Mouse (Mus musculus) stomach, postnatal 0 days (tissue): ENCODE results near the gene Sarnp. TPM values are rescaled to one million over a fixed set of nuclear protein-coding genes. Genes with fewer than 3 reads are reported as not detected.

Experiments used
- ATAC-seq: fragments of 200-750 bp; cut with Nextera tagmentation; 2 replicates; pipeline ENCODE4 v1.8.0; 2017; ENCODE audit not compliant: low FRiP score, low TSS enrichment
- DNase-seq: peaks from one replicate; pipeline ENCODE4 v3.0.0-alpha.2; 2016; ENCODE audit warnings: low spot score
- H3K27ac ChIP-seq: fragments of 300-500 bp; sonication (generic); replicated peaks from 2 replicates; pipeline ENCODE4 v1.5.1; 2014; ENCODE audit warnings: mild to moderate bottlenecking, control low read depth
- H3K27me3 ChIP-seq: fragments of 300-500 bp; sonication (generic); 2 replicates; pipeline ENCODE4 v1.6.1; 2014; ENCODE audit warnings: low read length; ENCODE audit not compliant: control insufficient read depth, insufficient read depth
- H3K36me3 ChIP-seq: fragments of 300-500 bp; sonication (generic); 2 replicates; pipeline ENCODE4 v1.6.1; 2014; ENCODE audit warnings: low read length, mixed read lengths; ENCODE audit not compliant: control insufficient read depth, insufficient read depth
- H3K4me1 ChIP-seq: fragments of 300-500 bp; sonication (generic); replicated peaks from 2 replicates; pipeline ENCODE4 v1.6.1; 2014; ENCODE audit warnings: antibody characterized with exemption; ENCODE audit not compliant: control insufficient read depth, insufficient read depth
- H3K4me2 ChIP-seq: fragments of 300-500 bp; sonication (generic); replicated peaks from 2 replicates; pipeline ENCODE4 v1.6.1; 2014; ENCODE audit warnings: low read depth, mild to moderate bottlenecking, control low read depth, moderate library complexity
- H3K4me3 ChIP-seq: fragments of 300-500 bp; sonication (generic); 2 replicates; pipeline ENCODE4 v1.5.1; 2014; ENCODE audit warnings: low read depth, low read length, control low read depth
- H3K9ac ChIP-seq: fragments of 300-500 bp; sonication (generic); 2 replicates; pipeline ENCODE4 v1.6.1; 2014; ENCODE audit warnings: mild to moderate bottlenecking, low read length, control low read depth, mixed read lengths
- H3K9me3 ChIP-seq: fragments of 300-500 bp; sonication (generic); 2 replicates; pipeline ENCODE4 v1.6.1; 2016; ENCODE audit warnings: low read length; ENCODE audit not compliant: control insufficient read depth
- CTCF ChIP-seq: IDR thresholded peaks from 2 replicates; pipeline ENCODE4 v1.5.1; 2016; ENCODE audit warnings: antibody characterized with exemption, low read depth, mild to moderate bottlenecking, moderate library complexity
- EP300 ChIP-seq: optimal IDR thresholded peaks from 2 replicates; pipeline ENCODE3; 2016; ENCODE audit warnings: antibody characterized with exemption
- WGBS: fragments of 180-500 bp; shearing (Covaris S2); extraction: QIAGEN DNeasy Blood & Tissue Kit; methylation state at CpG from one replicate; pipeline ENCODE4 v1.1.7; 2014; 5-methylcytosine and 5-hydroxymethylcytosine counted together
- polyA plus RNA-seq: library from polyadenylated mRNA; unstranded; fragments of >200 nt; fragmentation: Nextera tagmentation; extraction: Ambion mirVana; gene quantifications from 2 replicates; pipeline ENCODE4 v1.2.1, GENCODE M21; 2015

Gene Sarnp
- polyA plus RNA-seq, 1 experiment from 2014 or later, result 104 TPM

DNA sequence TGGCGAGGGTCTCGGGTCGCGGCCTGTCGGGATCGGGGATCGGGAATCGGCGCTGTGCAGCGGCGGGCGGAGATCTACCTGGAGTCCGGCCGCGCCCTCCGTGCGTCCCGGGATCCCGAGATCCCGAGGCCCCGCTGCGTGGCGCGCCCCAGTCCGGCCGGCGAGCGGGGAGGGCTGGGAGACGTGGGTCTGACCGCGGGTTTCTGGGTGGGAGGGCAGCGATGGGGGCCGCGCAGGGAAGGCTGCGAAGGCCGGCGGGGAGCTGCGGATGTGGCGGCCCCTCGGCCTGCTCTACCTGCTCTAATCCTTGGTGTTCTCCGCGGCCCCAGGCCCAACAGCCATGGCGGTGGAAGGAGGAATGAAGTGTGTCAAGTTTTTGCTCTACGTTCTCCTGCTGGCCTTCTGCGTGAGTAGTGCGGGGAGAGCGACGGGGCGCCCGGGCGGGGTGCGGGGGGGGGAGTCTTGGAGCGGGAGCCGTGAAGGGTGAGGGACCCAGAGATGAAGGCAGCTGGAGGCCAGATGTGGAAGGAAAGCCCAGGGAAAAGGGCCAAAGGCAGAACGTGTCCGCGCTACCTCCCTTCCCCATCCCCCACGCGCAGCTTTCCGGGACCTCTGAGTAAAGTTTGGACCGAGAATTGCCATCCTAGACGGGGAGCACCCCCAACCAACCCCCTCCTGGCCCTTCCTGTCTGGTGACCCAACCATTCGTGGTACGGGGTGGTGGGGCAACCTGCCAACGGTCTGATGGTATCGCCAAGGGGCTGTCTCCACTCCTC is 93.1 kb downstream of the Sarnp start:
- WGBS, result 2% methylated on average over 53 of the region's 66 CpGs
- peak overlapping the region; percentile 97 for H3K9ac ChIP-seq
- no peaks in the 10 kb centered on the region for H3K4me1 ChIP-seq
- DNase-seq, result peak; percentile 65
- ATAC-seq, result peak; percentile 28
- peak overlapping the region; percentile 92 for H3K4me3 ChIP-seq
- TF ChIP-seq EP300 (no peak), CTCF (no peak)
- H3K27me3 ChIP-seq, result no peaks in the 10 kb centered on the region
- H3K9me3 ChIP-seq, result no peaks in the 10 kb centered on the region
- peak overlapping the region; percentile 72 for H3K4me2 ChIP-seq
- peaks cover 4% of the 10 kb centered on the region; the same call in 1 of the 2 replicates for H3K36me3 ChIP-seq
- H3K27ac ChIP-seq, result peak overlapping the region; percentile 97

- DNase-seq (no peak), ATAC-seq (no peak)
- Histone ChIP-seq H3K9me3 (no peaks in the 10 kb centered on the region), H3K4me2 (peak overlapping the region; percentile 72), H3K4me1 (no peaks in the 10 kb centered on the region), H3K9ac (no peak overlapping the region), H3K4me3 (no peak overlapping the region), H3K27me3 (no peaks in the 10 kb centered on the region), H3K27ac (0 out of 2 replicates have a peak overlapping the region, but pooled peaks have one; percentile 13), H3K36me3 (peaks cover 4% of the 10 kb centered on the region; the same call in 1 of the 2 replicates)
- WGBS, result 85% methylated on average over 6 of the region's 6 CpGs
- TF ChIP-seq CTCF (no peak), EP300 (no peak)
Measured at GRCm38 (mm10) chr10:128911430-128911829, 94.3 kb downstream of the Sarnp start.

GRCm38 (mm10) chr10:128912268-128912667 is 95.1 kb downstream of the Sarnp start:
- DNase-seq (no peak), ATAC-seq (no peak)
- no peak overlapping the region for H3K9ac ChIP-seq
- H3K36me3 ChIP-seq, result peaks cover 11% of the 10 kb centered on the region
- no peaks in the 10 kb centered on the region for H3K9me3 ChIP-seq
- WGBS, result 85% methylated on average over 4 of the region's 4 CpGs
- TF ChIP-seq EP300 (no peak), CTCF (no peak)
- H3K4me1 ChIP-seq, result no peaks in the 10 kb centered on the region
- no peak overlapping the region for H3K27ac ChIP-seq
- H3K4me3 ChIP-seq, result no peak overlapping the region
- H3K27me3 ChIP-seq, result no peaks in the 10 kb centered on the region
- H3K4me2 ChIP-seq, result no peak overlapping the region

DNA sequence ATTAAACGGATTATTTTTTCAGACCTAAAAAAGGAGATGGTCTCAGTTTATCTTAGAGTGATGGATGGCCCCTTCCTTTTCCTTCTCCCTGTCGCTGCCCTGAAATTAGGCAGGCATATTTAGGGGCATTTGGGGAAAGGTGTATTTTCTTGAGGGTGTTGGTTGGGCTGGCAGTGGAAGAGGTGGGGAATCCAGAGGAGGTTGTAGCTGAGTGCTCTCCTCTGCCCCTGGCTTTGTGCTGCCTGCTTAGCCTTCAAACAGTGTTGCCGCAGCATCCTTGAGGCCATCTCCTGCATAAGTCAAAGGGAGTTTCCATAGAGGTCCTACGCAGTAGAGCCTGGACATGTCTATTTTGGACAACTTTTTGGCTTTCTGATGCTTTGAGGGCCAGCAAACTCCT is 95.7 kb downstream of the Sarnp start:
- no peak overlapping the region for H3K9ac ChIP-seq
- ATAC-seq (no peak), DNase-seq (no peak)
- H3K4me1 ChIP-seq, result no peaks in the 10 kb centered on the region
- H3K27me3 ChIP-seq, result no peaks in the 10 kb centered on the region
- no peak overlapping the region for H3K27ac ChIP-seq
- no peak overlapping the region for H3K4me3 ChIP-seq
- 68% methylated on average over 4 of the region's 4 CpGs for WGBS
- H3K9me3 ChIP-seq, result no peaks in the 10 kb centered on the region
- no peak overlapping the region for H3K4me2 ChIP-seq
- H3K36me3 ChIP-seq, result peaks cover 15% of the 10 kb centered on the region
- TF ChIP-seq CTCF (no peak), EP300 (no peak)

- Histone ChIP-seq H3K27me3 (no peaks in the 10 kb centered on the region), H3K4me3 (no peak overlapping the region), H3K9ac (no peak overlapping the region), H3K4me2 (no peak overlapping the region), H3K4me1 (no peaks in the 10 kb centered on the region), H3K36me3 (peaks cover 16% of the 10 kb centered on the region), H3K9me3 (no peaks in the 10 kb centered on the region), H3K27ac (no peak overlapping the region)
- 5% methylated on average over 5 of the region's 5 CpGs for WGBS
- DNase-seq (peak; percentile 91), ATAC-seq (peak; percentile 38; the same call in 1 of the 2 replicates)
- TF ChIP-seq CTCF (peak; percentile 98), EP300 (no peak)
Measured at GRCm38 (mm10) chr10:128913219-128913618, 96.1 kb downstream of the Sarnp start.

DNA sequence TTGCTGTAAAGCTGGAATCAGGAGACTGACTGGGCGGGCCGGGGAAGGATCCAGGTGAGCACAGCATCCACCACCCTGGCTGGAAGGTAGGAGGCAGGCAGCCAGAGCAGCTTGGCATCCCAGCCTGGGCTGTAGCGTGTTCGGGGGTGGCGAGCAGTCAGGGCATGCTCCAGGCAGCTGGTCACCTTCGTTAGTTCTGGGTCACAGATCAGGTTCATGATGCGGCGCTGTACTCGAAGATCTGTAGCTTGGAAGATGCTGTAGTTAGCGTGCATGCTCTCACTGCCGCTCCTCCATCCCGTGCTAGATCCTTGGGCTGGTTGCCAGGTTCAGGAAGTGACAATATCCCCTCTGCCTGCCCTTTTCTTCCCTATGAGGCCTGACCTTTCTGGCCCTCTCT is 96.6 kb downstream of the Sarnp start:
- DNase-seq, result no peak
- no peak for ATAC-seq
- no peak for TF ChIP-seq CTCF
- no peak for TF ChIP-seq EP300
- no peak overlapping the region for H3K9ac ChIP-seq
- WGBS, result 89% methylated on average over 12 of the region's 12 CpGs
- H3K4me3 ChIP-seq, result no peak overlapping the region
- no peaks in the 10 kb centered on the region for H3K4me1 ChIP-seq
- peaks cover 16% of the 10 kb centered on the region for H3K36me3 ChIP-seq
- no peaks in the 10 kb centered on the region for H3K9me3 ChIP-seq
- H3K4me2 ChIP-seq, result no peak overlapping the region
- no peaks in the 10 kb centered on the region for H3K27me3 ChIP-seq
- H3K27ac ChIP-seq, result no peak overlapping the region
